Mouse (Mus musculus) neural tube, embryonic 14.5 days (tissue): ENCODE data around the gene Zbtb37. TPM values are rescaled to one million over a fixed set of nuclear protein-coding genes. Genes with fewer than 3 reads are reported as not detected.

Experiments
- ATAC-seq: fragments of 200-750 bp; cut with Nextera tagmentation; 2 replicates; pipeline ENCODE4 v1.8.0; 2017; ENCODE audit warnings: low read depth, mild to moderate bottlenecking, moderate TSS enrichment, moderate library complexity
- H3K27ac ChIP-seq: fragments of 300-500 bp; sonication (generic); 2 replicates; pipeline ENCODE4 v1.5.1; 2014; ENCODE audit warnings: low read depth, mild to moderate bottlenecking, control low read depth, low read length, moderate library complexity, mixed read lengths
- H3K27me3 ChIP-seq: fragments of 300-500 bp; sonication (generic); 2 replicates; pipeline ENCODE4 v1.6.1; 2014; ENCODE audit warnings: low read length; ENCODE audit not compliant: control insufficient read depth, insufficient read depth
- H3K36me3 ChIP-seq: fragments of 300-500 bp; sonication (generic); 2 replicates; pipeline ENCODE4 v1.6.1; 2014; ENCODE audit warnings: low read length, mixed read lengths; ENCODE audit not compliant: control insufficient read depth, insufficient read depth
- H3K4me1 ChIP-seq: fragments of 300-500 bp; sonication (generic); 2 replicates; pipeline ENCODE4 v1.6.1; 2014; ENCODE audit warnings: low read length; ENCODE audit not compliant: control insufficient read depth, insufficient read depth
- H3K4me2 ChIP-seq: fragments of 300-500 bp; sonication (generic); 2 replicates; pipeline ENCODE4 v1.6.1; 2014; ENCODE audit warnings: mild to moderate bottlenecking, low read depth, low read length, control low read depth
- H3K4me3 ChIP-seq: fragments of 300-500 bp; sonication (generic); 2 replicates; pipeline ENCODE4 v1.5.1; 2014; ENCODE audit warnings: low read depth, low read length, control low read depth, mixed read lengths
- H3K9ac ChIP-seq: fragments of 300-500 bp; sonication (generic); replicated peaks from 2 replicates; pipeline ENCODE4 v1.6.1; 2014; ENCODE audit warnings: low read depth, mild to moderate bottlenecking, control low read depth, low read length, mixed read lengths
- H3K9me3 ChIP-seq: fragments of 300-500 bp; sonication (generic); 2 replicates; pipeline ENCODE4 v1.6.1; 2016; ENCODE audit warnings: low read length; ENCODE audit not compliant: control insufficient read depth
- WGBS: fragments of 180-500 bp; shearing (Covaris S2); extraction: QIAGEN DNeasy Blood & Tissue Kit; methylation state at CpG from one replicate; pipeline ENCODE4 v1.1.7; 2014; 5-methylcytosine and 5-hydroxymethylcytosine counted together
- polyA plus RNA-seq: library from polyadenylated mRNA; unstranded; fragments of >200 nt; fragmentation: Nextera tagmentation; extraction: Ambion mirVana; gene quantifications from 2 replicates; pipeline ENCODE4 v1.2.1, GENCODE M21; 2014

Zbtb37 gene
- polyA plus RNA-seq = 12.3 and 19.1 TPM in 2 replicates

GRCm38 (mm10) chr1:161034435-161035280, at the start of gene Zbtb37:
TSS of gene Zbtb37 (minus strand) at chr1:161034849.
- no peaks in the 10 kb centered on the region for H3K9me3 ChIP-seq
- WGBS = under 1% methylated on average over 56 of the region's 76 CpGs
- H3K4me1 ChIP-seq = peaks cover 25% of the 10 kb centered on the region
- H3K9ac ChIP-seq = peak within 1 kb of the TSS; percentile 96
- no peaks in the 10 kb centered on the region for H3K27me3 ChIP-seq
- peak within 1 kb of the TSS; percentile 82 for H3K4me3 ChIP-seq
- peak within 1 kb of the TSS; percentile 90 for H3K27ac ChIP-seq
- H3K36me3 ChIP-seq = peaks cover 53% of the 10 kb centered on the region
- ATAC-seq = peak; percentile 93
- H3K4me2 ChIP-seq = peak within 1 kb of the TSS; percentile 89

- Histone ChIP-seq H3K36me3 (no peaks in the 10 kb centered on the region), H3K9me3 (no peaks in the 10 kb centered on the region), H3K9ac (no peak overlapping the region), H3K4me3 (no peak overlapping the region), H3K4me1 (0 out of 2 replicates have a peak, but pooled peaks cover 6% of the 10 kb centered on the region), H3K27me3 (no peaks in the 10 kb centered on the region), H3K27ac (no peak overlapping the region), H3K4me2 (no peak overlapping the region)
- ATAC-seq = no peak
- WGBS = 92% methylated on average over 3 of the region's 3 CpGs
Observed at GRCm38 (mm10) chr1:161077243-161077642, 42.6 kb upstream of the Zbtb37 start.

GRCm38 (mm10) chr1:161076238-161076637, 41.6 kb upstream of the Zbtb37 start:
- H3K4me1 ChIP-seq = peaks cover 15% of the 10 kb centered on the region; the same call in 1 of the 2 replicates
- H3K9ac ChIP-seq = no peak overlapping the region
- H3K36me3 ChIP-seq = no peaks in the 10 kb centered on the region
- H3K27ac ChIP-seq = no peak overlapping the region
- no peak overlapping the region for H3K4me3 ChIP-seq
- no peaks in the 10 kb centered on the region for H3K27me3 ChIP-seq
- H3K4me2 ChIP-seq = no peak overlapping the region
- no peak for ATAC-seq
- H3K9me3 ChIP-seq = no peaks in the 10 kb centered on the region
- WGBS = 91% methylated on average over 6 of the region's 6 CpGs

- Histone ChIP-seq H3K36me3 (no peaks in the 10 kb centered on the region), H3K27me3 (no peaks in the 10 kb centered on the region), H3K9me3 (no peaks in the 10 kb centered on the region), H3K4me2 (peak overlapping the region; percentile 69), H3K4me3 (peak overlapping the region; percentile 52), H3K27ac (no peak overlapping the region), H3K4me1 (peaks cover 20% of the 10 kb centered on the region; the same call in 1 of the 2 replicates), H3K9ac (peak overlapping the region; percentile 54)
- ATAC-seq = no peak
- under 1% methylated on average over 12 of the region's 12 CpGs for WGBS
Observed at GRCm38 (mm10) chr1:161071272-161071620, 36.6 kb upstream of the Zbtb37 start.

GRCm38 (mm10) chr1:161070352-161071271, 36.0 kb upstream of the Zbtb37 start, which contains the start of the genes Dars2 and Cenpl:
TSS of gene Dars2 (minus strand) at chr1:161070658.
TSS of gene Cenpl (plus strand) at chr1:161070713.
- Histone ChIP-seq H3K9me3 (no peaks in the 10 kb centered on the region), H3K4me1 (peaks cover 20% of the 10 kb centered on the region; the same call in 1 of the 2 replicates), H3K4me3 (peak within 1 kb of the TSS; percentile 52), H3K4me2 (peak within 1 kb of the TSS; percentile 94), H3K9ac (peak within 1 kb of the TSS; percentile 57), H3K36me3 (no peaks in the 10 kb centered on the region), H3K27me3 (no peaks in the 10 kb centered on the region), H3K27ac (peak within 1 kb of the TSS; percentile 77)
- ATAC-seq = peak; percentile 99
- WGBS = under 1% methylated on average over 57 of the region's 57 CpGs

GRCm38 (mm10) chr1:161063351-161063750, 28.7 kb upstream of the Zbtb37 start:
- Histone ChIP-seq H3K27ac (no peak overlapping the region), H3K27me3 (no peaks in the 10 kb centered on the region), H3K36me3 (peaks cover 4% of the 10 kb centered on the region), H3K9ac (no peak overlapping the region), H3K4me1 (no peaks in the 10 kb centered on the region), H3K9me3 (no peaks in the 10 kb centered on the region), H3K4me2 (no peak overlapping the region), H3K4me3 (no peak overlapping the region)
- ATAC-seq = no peak
- 97% methylated on average over 1 of the region's 1 CpGs for WGBS

GRCm38 (mm10) chr1:161057164-161057563, 22.5 kb upstream of the Zbtb37 start:
- Histone ChIP-seq H3K4me3 (no peak overlapping the region), H3K36me3 (peaks cover 4% of the 10 kb centered on the region), H3K9me3 (no peaks in the 10 kb centered on the region), H3K27me3 (no peaks in the 10 kb centered on the region), H3K27ac (no peak overlapping the region), H3K4me1 (no peaks in the 10 kb centered on the region), H3K9ac (no peak overlapping the region), H3K4me2 (no peak overlapping the region)
- no peak for ATAC-seq
- 93% methylated on average over 1 of the region's 1 CpGs for WGBS

GRCm38 (mm10) chr1:161046972-161047371, 12.3 kb upstream of the Zbtb37 start:
- no peaks in the 10 kb centered on the region for H3K4me1 ChIP-seq
- H3K9ac ChIP-seq = no peak overlapping the region
- 0 out of 2 replicates have a peak, but pooled peaks cover 19% of the 10 kb centered on the region for H3K36me3 ChIP-seq
- no peak overlapping the region for H3K4me2 ChIP-seq
- H3K9me3 ChIP-seq = no peaks in the 10 kb centered on the region
- no peak overlapping the region for H3K4me3 ChIP-seq
- no peaks in the 10 kb centered on the region for H3K27me3 ChIP-seq
- 88% methylated on average over 3 of the region's 3 CpGs for WGBS
- no peak for ATAC-seq
- no peak overlapping the region for H3K27ac ChIP-seq
